Mouse (Mus musculus): Measurements from ENCODE around the gene Gm17606.

Gene Gm17606

GRCm38 (mm10) chr14:54660009-54660408 is 19.3 kb downstream of the Gm17606 start:
- no peak for DNase-seq (ENCODE audit: low spot score)

GRCm38 (mm10) chr14:54664477-54665222 is 23.9 kb downstream of the Gm17606 start:
- no peak for DNase-seq (ENCODE audit: low spot score)

GRCm38 (mm10) chr14:54669381-54669780 is 28.6 kb downstream of the Gm17606 start:
- peak; percentile 30 for DNase-seq (ENCODE audit: low spot score)

- DNase-seq (ENCODE audit: low spot score) = no peak
Measured at GRCm38 (mm10) chr14:54674317-54674716, 33.6 kb downstream of the Gm17606 start.

- no peak for DNase-seq (ENCODE audit: low spot score)
Measured at GRCm38 (mm10) chr14:54676290-54676689, 35.5 kb downstream of the Gm17606 start.

GRCm38 (mm10) chr14:54678657-54679304 is 38.0 kb downstream of the Gm17606 start:
- no peak for DNase-seq (ENCODE audit: low spot score)

- no peak for DNase-seq (ENCODE audit: low spot score)
Measured at GRCm38 (mm10) chr14:54682396-54682795, 41.6 kb downstream of the Gm17606 start.

GRCm38 (mm10) chr14:54685471-54685870 is 44.7 kb downstream of the Gm17606 start:
- no peak for DNase-seq (ENCODE audit: low spot score)

- no peak for DNase-seq (ENCODE audit: low spot score)
Measured at GRCm38 (mm10) chr14:54686063-54686521, 45.3 kb downstream of the Gm17606 start, which contains the start of gene 1700123O20Rik. Gene 1700123O20Rik, plus strand, starts transcription at chr14:54686216.

- DNase-seq (ENCODE audit: low spot score) = peak; percentile 100
Measured at GRCm38 (mm10) chr14:54686522-54687143, 45.9 kb downstream of the Gm17606 start, which contains the start of gene Acin1. Gene Acin1, minus strand, starts transcription at chr14:54686931.

- no peak for DNase-seq (ENCODE audit: low spot score)
Measured at GRCm38 (mm10) chr14:54687251-54687650, 46.5 kb downstream of the Gm17606 start.

GRCm38 (mm10) chr14:54695042-54695441 is 54.3 kb downstream of the Gm17606 start:
- DNase-seq (ENCODE audit: low spot score) = no peak

GRCm38 (mm10) chr14:54696752-54697151 is 56.0 kb downstream of the Gm17606 start:
- DNase-seq (ENCODE audit: low spot score) = no peak

Measured in spleen, adult 12 weeks (tissue).